Mouse (Mus musculus) cerebellum, adult 2 months (tissue): ENCODE measurements at regions not wholly inside any gene's neighbourhood (a gene's known extent, or its start where the extent isn't known, plus 50 kb on each side); places are given as distances from the start of the nearest gene placed in this dataset.

Experiments used
- DNase-seq, 2 experiments: peaks; one replicate each; pipeline ENCODE4 v3.0.0; 2021
- H3K27ac ChIP-seq: fragments of 200-500 bp; 2 replicates; pipeline ENCODE4 v1.5.1; 2012; ENCODE audit warnings: low read length, control low read depth, inconsistent platforms; ENCODE audit not compliant: insufficient read depth
- H3K27me3 ChIP-seq: fragments of 200-500 bp; 2 replicates; pipeline ENCODE4 v1.6.1; 2012; ENCODE audit warnings: inconsistent platforms, mild to moderate bottlenecking, low read length, moderate library complexity; ENCODE audit not compliant: control insufficient read depth, insufficient read depth
- H3K4me1 ChIP-seq: fragments of 200-500 bp; 2 replicates; pipeline ENCODE4 v1.6.1; 2011; ENCODE audit warnings: low read length; ENCODE audit not compliant: control insufficient read depth, insufficient read depth
- H3K4me3 ChIP-seq: fragments of 200-500 bp; replicated peaks from 2 replicates; pipeline ENCODE3; 2011; ENCODE audit warnings: mild to moderate bottlenecking, low read depth, low read length, control low read depth; ENCODE audit not compliant: insufficient read depth
- CTCF ChIP-seq: fragments of 200-500 bp; IDR thresholded peaks from 2 replicates; pipeline ENCODE4 v1.5.1; 2011; ENCODE audit warnings: low read depth, mild to moderate bottlenecking, control low read depth, low read length, moderate library complexity, borderline replicate concordance; ENCODE audit not compliant: insufficient read depth
- POLR2A ChIP-seq: fragments of 200-500 bp; IDR thresholded peaks from 2 replicates; pipeline ENCODE4 v1.6.1; 2011; ENCODE audit warnings: low read length, control low read depth, borderline replicate concordance; ENCODE audit not compliant: insufficient read depth
- WGBS: fragments of 180-500 bp; shearing (Covaris S2); methylation state at CpG from one replicate; pipeline ENCODE4 v1.1.7; 2018; 5-methylcytosine and 5-hydroxymethylcytosine counted together

- TF ChIP-seq POLR2A (no peak), CTCF (no peak)
- H3K4me3 ChIP-seq, result no peak overlapping the region
- no peak overlapping the region for H3K27ac ChIP-seq
- DNase-seq, result no peak
- H3K4me1 ChIP-seq, result no peaks in the 10 kb centered on the region
- H3K27me3 ChIP-seq, result no peaks in the 10 kb centered on the region; the same call in 1 of the 2 replicates
- 17% methylated on average over 15 of the region's 15 CpGs for WGBS
These were observed 301.4 kb upstream of the Irx4 start for GRCm38 (mm10) chr13:72958616-72959518.

GRCm38 (mm10) chr13:72961291-72961690 lies 299.0 kb upstream of the Irx4 start:
- DNase-seq, result no peak
- TF ChIP-seq POLR2A, result no peak
- TF ChIP-seq CTCF, result no peak
- Histone ChIP-seq H3K4me1 (no peaks in the 10 kb centered on the region), H3K4me3 (no peak overlapping the region), H3K27ac (no peak overlapping the region), H3K27me3 (no peaks in the 10 kb centered on the region; the same call in 1 of the 2 replicates)
- 57% methylated on average over 3 of the region's 3 CpGs for WGBS

GRCm38 (mm10) chr13:72972165-72972564 lies 288.1 kb upstream of the Irx4 start:
- Histone ChIP-seq H3K27ac (no peak overlapping the region), H3K27me3 (no peaks in the 10 kb centered on the region), H3K4me3 (no peak overlapping the region), H3K4me1 (no peaks in the 10 kb centered on the region)
- WGBS, result 92% methylated on average over 4 of the region's 4 CpGs
- DNase-seq, result no peak
- no peak for TF ChIP-seq CTCF
- TF ChIP-seq POLR2A, result no peak

- no peaks in the 10 kb centered on the region for H3K27me3 ChIP-seq
- H3K4me1 ChIP-seq, result no peaks in the 10 kb centered on the region
- DNase-seq, result no peak
- no peak overlapping the region for H3K4me3 ChIP-seq
- 34% methylated on average over 1 of the region's 1 CpGs for WGBS
- TF ChIP-seq CTCF (no peak), POLR2A (no peak)
- H3K27ac ChIP-seq, result no peak overlapping the region
These were observed 287.4 kb upstream of the Irx4 start for GRCm38 (mm10) chr13:72972894-72973293.

GRCm38 (mm10) chr13:72977213-72977612 lies 283.1 kb upstream of the Irx4 start:
- Histone ChIP-seq H3K27ac (no peak overlapping the region), H3K4me3 (no peak overlapping the region), H3K27me3 (no peaks in the 10 kb centered on the region), H3K4me1 (no peaks in the 10 kb centered on the region)
- no peak for DNase-seq
- no peak for TF ChIP-seq POLR2A
- TF ChIP-seq CTCF, result no peak
- 90% methylated on average over 6 of the region's 6 CpGs for WGBS

GRCm38 (mm10) chr13:72977971-72978370 lies 282.3 kb upstream of the Irx4 start:
- WGBS, result 72% methylated on average over 3 of the region's 3 CpGs
- no peak for TF ChIP-seq POLR2A
- TF ChIP-seq CTCF, result no peak

GRCm38 (mm10) chr13:72978966-72979365 lies 281.3 kb upstream of the Irx4 start:
- peak in 1 of 2 experiments; percentile 9 for DNase-seq
- Histone ChIP-seq H3K27me3 (no peaks in the 10 kb centered on the region), H3K4me1 (no peaks in the 10 kb centered on the region), H3K4me3 (no peak overlapping the region), H3K27ac (no peak overlapping the region)
- 0 out of 2 replicates have a peak, but pooled peaks have one; percentile 18 for TF ChIP-seq CTCF
- no peak for TF ChIP-seq POLR2A

More at GRCm38 (mm10) chr13:72977971-72978370, 282.3 kb upstream of the Irx4 start:
- no peak overlapping the region for H3K4me3 ChIP-seq
- no peak overlapping the region for H3K27ac ChIP-seq
- no peaks in the 10 kb centered on the region for H3K27me3 ChIP-seq
- no peaks in the 10 kb centered on the region for H3K4me1 ChIP-seq
- DNase-seq, result no peak
